Mouse (Mus musculus): Measurements from ENCODE around the gene 4930579F01Rik.
"Not testable (repeated sequence)": the region's sequence is repeated elsewhere in the genome, so short reads cannot be mapped to it uniquely, and the experiment has no call there.

4930579F01Rik gene

DNA sequence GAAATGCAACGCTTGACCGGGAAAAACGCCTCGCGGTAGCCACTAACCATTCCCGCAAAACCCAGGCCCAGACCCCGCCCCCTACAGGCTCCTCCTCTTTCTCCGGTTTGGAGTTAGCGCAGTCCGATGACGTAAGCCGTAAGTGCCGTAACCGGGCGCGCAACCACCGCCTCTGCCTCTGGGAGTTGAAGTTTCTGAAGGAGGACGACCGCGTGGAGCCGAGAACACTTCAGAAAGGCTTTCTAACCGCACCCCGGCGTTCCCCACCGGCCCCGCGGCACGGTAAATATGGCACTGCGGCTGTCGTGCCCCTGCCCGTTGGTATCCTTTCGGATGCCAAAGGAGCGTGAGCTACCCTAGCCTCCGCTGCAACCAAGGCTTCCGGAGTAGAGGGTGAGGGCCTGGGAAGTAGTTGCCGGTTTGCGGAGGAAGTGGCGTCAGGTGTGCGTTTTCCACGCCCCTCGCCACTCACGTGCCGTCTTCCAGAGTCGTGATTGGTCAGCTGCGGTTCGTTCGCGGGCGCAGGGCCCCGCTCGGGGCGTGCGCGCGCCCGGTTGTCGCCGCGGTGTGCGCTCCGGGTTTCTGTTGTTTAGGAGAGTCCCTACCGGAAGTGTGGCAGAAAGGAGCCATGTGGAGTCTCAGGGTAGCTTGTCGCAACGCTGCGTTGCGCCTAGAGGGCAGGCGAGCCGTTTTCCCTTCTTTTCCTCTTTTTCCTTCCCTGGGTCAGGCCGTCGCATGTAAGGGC, 50.1 kb downstream of the 4930579F01Rik start, which contains the start of gene Trmt10a:
TSS of gene Trmt10a (plus strand) at position 134 of the 745 bp plus-strand sequence.
- peak; percentile 100 for DNase-seq

DNA sequence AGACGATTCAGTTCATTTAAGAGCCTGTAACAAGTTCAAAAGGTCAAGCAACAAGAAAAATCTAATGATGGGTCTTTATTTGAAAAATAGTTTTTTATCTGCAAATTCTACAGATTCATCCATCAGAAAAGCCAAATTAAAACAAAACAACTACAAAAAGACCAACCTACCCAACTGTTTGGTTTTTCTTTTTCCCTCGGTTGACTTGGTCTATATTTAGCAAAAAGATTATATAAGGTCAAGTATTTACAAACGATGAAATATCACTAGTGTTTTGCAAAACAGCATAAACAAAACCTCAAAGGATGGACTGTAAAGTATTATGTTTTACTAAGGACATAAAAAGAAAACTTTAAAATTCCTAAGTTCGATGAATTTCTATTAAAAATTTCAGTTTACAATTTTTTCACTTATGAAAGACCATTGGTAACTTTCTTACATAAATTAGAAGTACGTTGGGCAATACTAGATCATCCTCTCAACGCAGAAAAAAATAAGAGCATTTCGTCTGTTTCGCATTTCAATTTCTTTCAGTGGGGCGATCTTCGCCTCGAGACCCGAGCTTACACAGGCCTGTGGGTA, 50.8 kb downstream of the 4930579F01Rik start:
- no peak for DNase-seq

- no peak for DNase-seq
Observed at GRCm38 (mm10) chr3:138142052-138142732, 51.4 kb downstream of the 4930579F01Rik start.

- no peak for DNase-seq
Observed at GRCm38 (mm10) chr3:138139663-138140062, 54.0 kb downstream of the 4930579F01Rik start.

- not testable (repeated sequence) for DNase-seq
Observed at GRCm38 (mm10) chr3:138138146-138138545, 55.5 kb downstream of the 4930579F01Rik start.

- DNase-seq: no peak
Observed at GRCm38 (mm10) chr3:138134528-138134927, 59.1 kb downstream of the 4930579F01Rik start.

- no peak for DNase-seq
Observed at GRCm38 (mm10) chr3:138133916-138134315, 59.7 kb downstream of the 4930579F01Rik start.

- no peak for DNase-seq
Observed at GRCm38 (mm10) chr3:138133463-138133862, 60.2 kb downstream of the 4930579F01Rik start.

DNA sequence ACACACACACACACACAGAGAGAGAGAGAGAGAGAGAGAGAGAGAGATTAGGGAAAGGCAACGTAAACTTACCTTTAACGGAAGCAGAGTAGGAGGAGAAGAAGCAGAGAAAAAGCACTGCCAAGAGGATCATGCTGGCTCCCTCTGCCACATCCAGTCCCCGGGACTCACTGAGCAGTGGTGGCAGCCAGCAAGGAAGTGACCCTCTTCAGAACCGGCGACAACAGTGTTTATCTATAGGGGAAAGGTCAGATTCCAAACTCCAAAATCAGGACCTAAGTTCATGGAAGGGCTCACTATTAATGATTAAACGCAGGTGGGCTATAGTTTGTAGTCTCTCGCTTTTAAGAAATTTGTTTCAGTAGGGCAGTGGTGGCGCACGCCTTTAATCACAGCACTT, 62.5 kb downstream of the 4930579F01Rik start:
- DNase-seq: no peak

DNA sequence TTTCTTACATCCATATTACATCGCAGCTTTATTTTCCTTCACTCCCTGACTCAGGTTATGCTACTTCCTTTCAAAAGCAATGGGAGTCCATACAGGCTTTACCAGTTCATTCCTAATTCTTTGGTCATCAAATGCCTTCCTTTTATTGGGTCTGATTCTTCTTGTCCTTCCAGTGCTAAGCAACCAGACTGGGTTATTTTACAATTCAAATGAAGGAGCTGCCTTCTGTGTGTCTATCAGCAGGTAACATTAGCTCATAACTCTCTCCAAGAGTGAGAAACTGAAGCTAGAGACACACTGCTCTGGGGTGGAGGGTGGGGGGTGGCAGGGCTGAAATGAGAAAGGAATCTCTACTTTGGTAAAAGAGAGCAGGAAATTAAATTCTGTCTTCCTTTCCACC, 62.9 kb downstream of the 4930579F01Rik start:
- no peak for DNase-seq

- DNase-seq: no peak
Observed at GRCm38 (mm10) chr3:138129110-138129509, 64.5 kb downstream of the 4930579F01Rik start.

GRCm38 (mm10) chr3:138123842-138124241, 69.8 kb downstream of the 4930579F01Rik start:
- no peak for DNase-seq

DNA sequence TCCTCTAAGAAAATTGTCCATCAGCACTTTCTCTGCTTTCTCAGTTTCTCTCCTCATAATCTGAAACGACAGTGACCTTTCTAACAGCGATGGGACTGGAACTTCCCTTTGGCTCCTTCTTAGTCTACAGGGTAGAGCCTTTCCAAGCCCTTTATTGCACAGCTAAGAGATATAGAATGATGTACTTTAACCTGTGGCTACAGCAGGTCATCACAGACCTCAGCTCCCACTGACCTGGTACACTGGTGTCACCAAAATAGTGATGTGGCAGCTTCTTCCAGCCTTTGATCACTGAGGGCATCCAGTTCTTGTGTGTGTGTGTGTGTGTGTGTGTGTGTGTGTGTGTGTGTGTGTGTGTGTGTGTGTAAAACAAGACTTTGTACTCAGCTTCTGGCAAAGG, 72.2 kb downstream of the 4930579F01Rik start:
- no peak for DNase-seq

- no peak for DNase-seq
Observed at GRCm38 (mm10) chr3:138119444-138120105, 74.0 kb downstream of the 4930579F01Rik start.

GRCm38 (mm10) chr3:138118831-138119230, 74.8 kb downstream of the 4930579F01Rik start:
- no peak for DNase-seq

GRCm38 (mm10) chr3:138118392-138118791, 75.2 kb downstream of the 4930579F01Rik start:
- no peak for DNase-seq

DNA sequence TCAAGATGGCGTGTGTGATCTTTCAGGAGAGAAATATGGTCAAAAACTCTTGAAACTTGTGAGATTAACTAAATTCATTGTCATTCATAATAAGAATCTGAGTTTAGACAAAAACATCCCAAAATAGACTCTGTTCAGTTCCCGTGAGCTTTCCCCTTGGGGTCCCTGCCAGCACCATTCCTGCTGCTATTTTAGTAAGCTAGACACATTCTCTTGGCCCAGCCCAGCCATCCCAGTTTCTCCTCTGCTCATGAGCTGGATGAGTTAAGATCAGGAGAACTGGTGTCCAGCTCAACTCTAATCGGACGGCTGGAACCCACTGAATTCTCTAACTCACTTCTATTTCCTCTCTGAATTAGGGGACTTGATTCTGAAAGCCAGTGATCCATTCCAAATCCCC, 76.8 kb downstream of the 4930579F01Rik start:
- no peak for DNase-seq

DNA sequence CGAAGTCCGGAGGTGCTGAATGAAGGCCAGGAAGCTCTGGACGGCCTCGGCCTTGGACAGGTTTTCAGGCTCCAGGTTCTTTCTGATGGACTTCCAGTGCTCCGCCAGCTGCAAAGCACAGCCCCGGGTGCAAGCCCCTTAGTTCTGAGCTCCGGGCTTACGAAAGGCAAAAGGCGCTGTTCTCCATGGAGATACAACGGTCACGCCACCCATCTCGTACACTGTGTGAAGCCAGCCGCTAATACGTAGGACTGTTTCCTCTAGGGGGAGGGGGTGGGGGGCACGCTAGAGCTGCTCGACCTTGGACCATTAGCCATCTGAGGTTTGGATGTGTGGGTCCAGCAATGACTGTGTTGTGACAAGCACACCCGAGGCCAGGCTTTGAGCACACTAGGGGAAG, 79.5 kb downstream of the 4930579F01Rik start:
- no peak for DNase-seq
